Mouse (Mus musculus): Measurements from ENCODE around the gene Ccdc88c. TPM values are rescaled to one million over a fixed set of nuclear protein-coding genes. Genes with fewer than 3 reads are reported as not detected.
A peak's percentile ranks its signal among the peaks of the same experiment; 100 is the strongest.

The Ccdc88c gene
- polyA plus RNA-seq, 1 experiment: 20.9 TPM

DNA sequence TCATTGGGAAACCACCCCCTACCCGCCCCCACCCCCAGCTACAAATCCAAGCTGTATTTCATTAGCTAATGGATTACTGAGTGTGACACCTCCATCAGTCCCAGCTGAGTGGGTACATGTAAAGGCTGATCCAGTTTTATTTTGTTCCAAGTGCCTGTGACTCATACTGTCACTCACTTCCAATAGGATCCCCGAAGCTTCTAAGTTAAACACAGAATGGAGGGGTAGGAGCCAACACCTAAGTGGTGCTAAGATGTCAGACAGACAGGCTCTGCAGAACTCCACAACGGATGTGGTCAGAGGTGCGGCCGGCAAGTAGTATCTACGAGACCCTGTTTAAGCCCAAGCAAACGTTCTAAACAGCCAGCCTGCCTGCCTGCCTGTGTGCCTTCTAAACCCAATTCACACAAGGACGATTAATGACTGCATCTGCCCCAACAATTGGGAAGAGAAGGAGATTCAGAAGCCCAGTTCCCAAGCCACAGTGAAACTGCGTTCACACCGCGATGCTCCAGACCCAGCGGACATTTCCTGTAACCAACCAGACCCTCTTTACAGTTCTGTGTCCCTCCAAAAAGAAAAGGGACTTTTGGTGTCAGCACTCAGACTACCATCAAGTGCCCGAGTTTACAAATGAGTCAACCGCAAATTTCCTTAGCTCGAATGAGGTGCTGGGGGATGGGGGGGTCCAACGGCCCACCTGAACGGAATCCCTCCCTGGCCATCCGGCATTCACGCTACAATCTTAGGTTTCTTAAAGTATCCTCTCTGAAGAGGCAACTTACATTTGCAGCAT, 1.2 kb downstream of the Ccdc88c start:
- Histone ChIP-seq H3K4me1 (ENCODE audit: control insufficient read depth, insufficient read depth, low read length) (no peaks in the 10 kb centered on the region; the same call in 1 of the 2 replicates), H3K4me3 (ENCODE audit: insufficient read depth, low read length) (peak overlapping the region; percentile 81), H3K27ac (ENCODE audit: insufficient read depth, low read length) (no peak overlapping the region)
- TF ChIP-seq POLR2A (IDR thresholded peaks at IDR 0.05; ENCODE audit: extremely low read depth, insufficient read depth, low read length) (no peak), CTCF (IDR thresholded peaks at IDR 0.05; ENCODE audit: extremely low read depth, insufficient read depth, low read length) (no peak)

- H3K4me1 ChIP-seq (ENCODE audit: control insufficient read depth, insufficient read depth, low read length): no peaks in the 10 kb centered on the region; the same call in 1 of the 2 replicates
- no peak overlapping the region for H3K27ac ChIP-seq (ENCODE audit: insufficient read depth, low read length)
- TF ChIP-seq CTCF (IDR thresholded peaks at IDR 0.05; ENCODE audit: extremely low read depth, insufficient read depth, low read length) (no peak), POLR2A (IDR thresholded peaks at IDR 0.05; ENCODE audit: extremely low read depth, insufficient read depth, low read length) (no peak)
- peak overlapping the region; percentile 81 for H3K4me3 ChIP-seq (ENCODE audit: insufficient read depth, low read length)
Observed at GRCm38 (mm10) chr12:101026946-101027345, 1.9 kb downstream of the Ccdc88c start.

GRCm38 (mm10) chr12:101026518-101026917, 2.3 kb downstream of the Ccdc88c start:
- H3K27ac ChIP-seq (ENCODE audit: insufficient read depth, low read length): no peak overlapping the region
- H3K4me3 ChIP-seq (ENCODE audit: insufficient read depth, low read length): peak overlapping the region; percentile 81
- no peaks in the 10 kb centered on the region; the same call in 1 of the 2 replicates for H3K4me1 ChIP-seq (ENCODE audit: control insufficient read depth, insufficient read depth, low read length)
- no peak for TF ChIP-seq POLR2A (IDR thresholded peaks at IDR 0.05; ENCODE audit: extremely low read depth, insufficient read depth, low read length)
- no peak for TF ChIP-seq CTCF (IDR thresholded peaks at IDR 0.05; ENCODE audit: extremely low read depth, insufficient read depth, low read length)

DNA sequence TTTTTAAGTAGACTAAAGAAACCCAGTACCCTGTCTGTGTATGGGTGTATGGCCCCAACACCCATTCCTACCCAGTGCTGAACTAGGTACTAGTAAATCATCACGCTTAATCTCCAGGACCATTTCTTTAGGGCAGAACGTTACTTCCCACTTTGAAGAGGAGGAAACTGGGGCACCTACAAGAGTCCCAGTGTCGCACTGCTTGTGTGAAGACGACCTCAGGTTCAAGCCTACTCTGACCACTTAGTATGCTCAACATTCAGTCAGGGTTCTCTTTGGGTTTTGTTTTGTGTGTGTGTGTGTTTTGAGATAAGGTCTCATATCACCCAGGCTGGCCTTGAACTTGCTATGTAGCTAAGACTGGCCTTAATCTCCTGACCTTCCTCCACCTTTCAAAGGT, 2.8 kb downstream of the Ccdc88c start:
- H3K4me3 ChIP-seq (ENCODE audit: insufficient read depth, low read length): no peak overlapping the region
- H3K4me1 ChIP-seq (ENCODE audit: control insufficient read depth, insufficient read depth, low read length): no peaks in the 10 kb centered on the region; the same call in 1 of the 2 replicates
- TF ChIP-seq POLR2A (IDR thresholded peaks at IDR 0.05; ENCODE audit: extremely low read depth, insufficient read depth, low read length): no peak
- TF ChIP-seq CTCF (IDR thresholded peaks at IDR 0.05; ENCODE audit: extremely low read depth, insufficient read depth, low read length): no peak
- no peak overlapping the region; the same call in 1 of the 2 replicates for H3K27ac ChIP-seq (ENCODE audit: insufficient read depth, low read length)

- Histone ChIP-seq H3K27ac (ENCODE audit: insufficient read depth, low read length) (no peak overlapping the region), H3K4me1 (ENCODE audit: control insufficient read depth, insufficient read depth, low read length) (no peaks in the 10 kb centered on the region; the same call in 1 of the 2 replicates)
Observed at GRCm38 (mm10) chr12:101025379-101025778, 3.5 kb downstream of the Ccdc88c start.

GRCm38 (mm10) chr12:101024824-101025223, 4.0 kb downstream of the Ccdc88c start:
- Histone ChIP-seq H3K4me1 (ENCODE audit: control insufficient read depth, insufficient read depth, low read length) (no peaks in the 10 kb centered on the region; the same call in 1 of the 2 replicates), H3K4me3 (ENCODE audit: insufficient read depth, low read length) (no peak overlapping the region), H3K27ac (ENCODE audit: insufficient read depth, low read length) (no peak overlapping the region)
- TF ChIP-seq POLR2A (IDR thresholded peaks at IDR 0.05; ENCODE audit: extremely low read depth, insufficient read depth, low read length) (no peak), CTCF (IDR thresholded peaks at IDR 0.05; ENCODE audit: extremely low read depth, insufficient read depth, low read length) (no peak)

More at GRCm38 (mm10) chr12:101025379-101025778, 3.5 kb downstream of the Ccdc88c start:
- H3K4me3 ChIP-seq (ENCODE audit: insufficient read depth, low read length): no peak overlapping the region
- no peak for TF ChIP-seq CTCF (IDR thresholded peaks at IDR 0.05; ENCODE audit: extremely low read depth, insufficient read depth, low read length)
- TF ChIP-seq POLR2A (IDR thresholded peaks at IDR 0.05; ENCODE audit: extremely low read depth, insufficient read depth, low read length): no peak

GRCm38 (mm10) chr12:101023143-101023542, 5.7 kb downstream of the Ccdc88c start:
- peaks cover 2% of the 10 kb centered on the region for H3K4me1 ChIP-seq (ENCODE audit: control insufficient read depth, insufficient read depth, low read length)
- H3K27ac ChIP-seq (ENCODE audit: insufficient read depth, low read length): no peak overlapping the region
- TF ChIP-seq CTCF (IDR thresholded peaks at IDR 0.05; ENCODE audit: extremely low read depth, insufficient read depth, low read length) (no peak), POLR2A (IDR thresholded peaks at IDR 0.05; ENCODE audit: extremely low read depth, insufficient read depth, low read length) (no peak)
- H3K4me3 ChIP-seq (ENCODE audit: insufficient read depth, low read length): no peak overlapping the region

GRCm38 (mm10) chr12:101022353-101022752, 6.5 kb downstream of the Ccdc88c start:
- Histone ChIP-seq H3K27ac (ENCODE audit: insufficient read depth, low read length) (no peak overlapping the region), H3K4me1 (ENCODE audit: control insufficient read depth, insufficient read depth, low read length) (peaks cover 2% of the 10 kb centered on the region), H3K4me3 (ENCODE audit: insufficient read depth, low read length) (no peak overlapping the region)

GRCm38 (mm10) chr12:101021484-101022226, 7.2 kb downstream of the Ccdc88c start:
- Histone ChIP-seq H3K27ac (ENCODE audit: insufficient read depth, low read length) (no peak overlapping the region), H3K4me3 (ENCODE audit: insufficient read depth, low read length) (no peak overlapping the region), H3K4me1 (ENCODE audit: control insufficient read depth, insufficient read depth, low read length) (peaks cover 2% of the 10 kb centered on the region)
- TF ChIP-seq POLR2A (IDR thresholded peaks at IDR 0.05; ENCODE audit: extremely low read depth, insufficient read depth, low read length) (no peak), CTCF (IDR thresholded peaks at IDR 0.05; ENCODE audit: extremely low read depth, insufficient read depth, low read length) (no peak)

More at GRCm38 (mm10) chr12:101022353-101022752, 6.5 kb downstream of the Ccdc88c start:
- TF ChIP-seq POLR2A (IDR thresholded peaks at IDR 0.05; ENCODE audit: extremely low read depth, insufficient read depth, low read length): no peak
- TF ChIP-seq CTCF (IDR thresholded peaks at IDR 0.05; ENCODE audit: extremely low read depth, insufficient read depth, low read length): no peak
